Mouse (Mus musculus): ENCODE results near the gene Slc2a4. TPM values are rescaled to one million over a fixed set of nuclear protein-coding genes. Genes with fewer than 3 reads are reported as not detected.
"Not testable (repeated sequence)": the region's sequence is repeated elsewhere in the genome, so short reads cannot be mapped to it uniquely, and the experiment has no call there.

Gene Slc2a4
- polyA plus RNA-seq, 1 experiment from 2014 or later: 3.3 TPM

- peak overlapping the region; percentile 41 for H3K4me2 ChIP-seq
- H3K27ac ChIP-seq: no peak overlapping the region
- WGBS: 42% methylated on average over 17 of the region's 17 CpGs
- peaks cover 20% of the 10 kb centered on the region; the same call in 1 of the 2 replicates for H3K36me3 ChIP-seq (replicated peaks)
- peaks cover 12% of the 10 kb centered on the region for H3K4me1 ChIP-seq
- peak overlapping the region; percentile 26 for H3K4me3 ChIP-seq
- no peak for ATAC-seq (replicated peaks)
- no peaks in the 10 kb centered on the region for H3K9me3 ChIP-seq
- H3K27me3 ChIP-seq (replicated peaks): peaks cover 66% of the 10 kb centered on the region
- no peak overlapping the region for H3K9ac ChIP-seq
These were observed 19.0 kb upstream of the Slc2a4 start for GRCm38 (mm10) chr11:69966860-69967517.

DNA sequence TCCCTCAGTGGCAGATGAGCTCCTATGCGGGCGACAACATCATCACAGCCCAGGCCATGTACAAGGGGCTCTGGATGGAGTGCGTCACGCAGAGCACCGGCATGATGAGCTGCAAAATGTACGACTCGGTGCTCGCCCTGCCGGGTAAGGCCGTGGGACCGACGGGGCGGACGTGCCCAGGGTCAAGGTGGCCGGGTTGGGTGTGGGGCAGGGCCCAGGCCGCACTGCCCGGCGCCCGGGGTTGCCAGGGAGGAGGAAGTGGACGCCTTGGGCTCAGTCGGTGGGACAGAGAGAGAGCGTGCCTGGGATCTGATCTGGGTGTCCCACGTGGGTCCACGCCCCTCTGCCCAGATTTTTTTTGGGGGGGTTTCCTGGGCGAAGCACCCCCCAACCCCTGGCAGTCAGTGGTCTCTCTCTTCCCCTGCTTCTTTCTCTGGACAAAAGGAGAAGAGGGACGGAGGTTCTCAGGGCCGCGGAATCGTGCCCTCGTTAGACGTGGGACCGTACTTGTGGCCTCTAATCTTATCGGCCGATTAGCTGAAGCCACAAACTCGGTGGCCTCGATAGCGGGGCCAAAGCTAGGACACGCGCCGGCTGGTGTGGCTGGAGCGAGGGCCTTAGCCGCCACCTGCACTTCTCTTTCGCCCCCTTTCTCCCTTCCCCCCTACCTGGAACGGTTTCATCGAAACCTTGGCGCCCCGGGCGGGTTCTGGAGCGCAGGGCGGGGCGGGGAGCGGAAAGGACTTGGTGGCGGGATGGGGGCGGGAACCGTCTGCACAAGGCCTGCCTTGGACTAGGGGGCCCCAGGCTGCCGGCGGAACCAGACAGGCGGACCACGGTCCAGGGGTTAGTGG is 18.2 kb upstream of the Slc2a4 start:
- ATAC-seq (replicated peaks): 0 out of 2 replicates have a peak, but pooled peaks have one; percentile 14
- Histone ChIP-seq H3K9me3 (no peaks in the 10 kb centered on the region), H3K4me3 (peak overlapping the region; percentile 26), H3K36me3 (replicated peaks) (peaks cover 20% of the 10 kb centered on the region; the same call in 1 of the 2 replicates), H3K9ac (no peak overlapping the region), H3K27ac (no peak overlapping the region), H3K4me1 (peaks cover 12% of the 10 kb centered on the region), H3K4me2 (peak overlapping the region; percentile 41), H3K27me3 (replicated peaks) (peaks cover 71% of the 10 kb centered on the region)
- 1% methylated on average over 57 of the region's 59 CpGs for WGBS

DNA sequence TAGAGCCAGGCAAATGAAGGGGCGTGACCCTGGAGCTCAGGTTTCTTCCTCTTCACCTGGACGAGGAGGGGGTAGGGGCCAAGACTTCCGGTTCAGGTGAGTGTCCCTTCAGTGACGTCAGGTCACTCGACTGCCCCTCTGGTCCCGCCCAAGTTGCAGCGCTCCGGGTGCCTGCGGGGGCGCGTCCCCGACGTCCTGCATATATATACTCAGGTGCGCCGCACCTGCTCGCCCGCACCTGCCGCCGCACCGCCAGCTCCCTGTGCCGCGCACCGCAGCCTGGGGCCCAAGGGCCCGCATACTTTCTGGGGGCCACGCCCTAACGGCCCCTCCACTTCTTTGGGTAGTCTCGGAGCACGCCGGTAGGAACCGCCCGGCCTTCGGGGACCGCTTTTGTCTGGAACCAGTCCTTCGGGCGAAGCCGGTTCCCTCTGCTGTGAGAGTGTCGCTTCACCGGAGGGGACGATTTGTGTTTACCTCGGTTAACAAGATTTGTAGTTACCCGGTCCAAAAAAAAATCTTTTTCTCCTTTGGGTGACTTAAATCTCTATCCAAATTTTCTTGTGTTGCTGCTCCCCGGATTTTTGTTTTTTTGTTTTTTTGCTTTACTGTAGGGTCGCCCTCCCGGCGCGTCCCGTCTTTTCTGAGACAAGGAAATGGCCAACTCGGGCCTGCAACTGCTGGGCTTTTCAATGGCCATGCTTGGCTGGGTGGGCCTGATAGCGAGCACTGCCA is 17.4 kb upstream of the Slc2a4 start:
- Histone ChIP-seq H3K4me1 (peaks cover 12% of the 10 kb centered on the region), H3K27ac (no peak overlapping the region), H3K9me3 (no peaks in the 10 kb centered on the region), H3K9ac (no peak overlapping the region), H3K36me3 (replicated peaks) (peaks cover 20% of the 10 kb centered on the region; the same call in 1 of the 2 replicates), H3K4me3 (0 out of 2 replicates have a peak overlapping the region, but pooled peaks have one; percentile 11), H3K27me3 (replicated peaks) (peaks cover 75% of the 10 kb centered on the region), H3K4me2 (peak overlapping the region; percentile 41)
- ATAC-seq (replicated peaks): no peak
- 3% methylated on average over 49 of the region's 49 CpGs for WGBS

DNA sequence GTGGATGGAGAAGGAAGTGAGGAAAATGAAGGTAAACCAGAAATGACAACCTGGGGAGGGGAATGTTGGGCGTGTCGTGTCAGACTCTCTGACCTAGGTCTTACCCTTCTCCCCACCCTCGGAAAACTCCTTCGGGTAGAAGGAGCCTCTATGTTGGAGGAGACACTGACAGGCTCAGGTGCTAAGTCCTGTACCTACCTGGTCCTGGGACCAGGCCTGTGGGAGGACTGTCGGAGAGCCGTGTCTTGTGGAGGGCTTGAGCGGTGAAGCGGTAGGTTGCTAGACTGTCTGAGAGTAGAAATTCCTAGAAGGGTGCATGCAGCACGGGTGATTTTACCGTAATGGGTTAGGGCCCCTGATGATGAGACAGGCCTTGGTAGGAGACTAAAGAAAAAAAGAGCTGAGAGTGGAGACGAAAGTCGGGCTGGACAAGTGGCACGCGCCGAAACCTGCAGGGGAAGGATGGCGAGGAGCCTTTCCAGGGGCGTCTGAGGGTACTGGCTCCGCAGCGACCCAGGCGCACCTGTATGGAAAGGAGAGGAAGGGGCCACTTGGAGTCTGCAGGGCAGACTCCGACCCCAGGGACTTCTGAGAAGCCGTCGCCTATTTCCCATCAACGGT is 16.8 kb upstream of the Slc2a4 start, which contains the start of gene Cldn7:
Cldn7 (plus strand) TSS at position 130 of the 621 bp plus-strand sequence.
- no peak within 1 kb of the TSS for H3K27ac ChIP-seq
- peak within 1 kb of the TSS; percentile 29 for H3K4me2 ChIP-seq
- H3K27me3 ChIP-seq (replicated peaks): peaks cover 75% of the 10 kb centered on the region
- 0 out of 2 replicates have a peak within 1 kb of the TSS, but pooled peaks have one; percentile 11 for H3K4me3 ChIP-seq
- H3K9ac ChIP-seq: no peak within 1 kb of the TSS
- H3K4me1 ChIP-seq: peaks cover 12% of the 10 kb centered on the region
- WGBS: 14% methylated on average over 24 of the region's 24 CpGs
- 0 out of 2 replicates have a peak, but pooled peaks cover 15% of the 10 kb centered on the region for H3K36me3 ChIP-seq (replicated peaks)
- ATAC-seq (replicated peaks): no peak
- H3K9me3 ChIP-seq: no peaks in the 10 kb centered on the region

- Histone ChIP-seq H3K36me3 (replicated peaks) (no peaks in the 10 kb centered on the region), H3K4me2 (no peak overlapping the region), H3K27ac (no peak overlapping the region), H3K4me1 (peaks cover 12% of the 10 kb centered on the region), H3K27me3 (replicated peaks) (peaks cover 60% of the 10 kb centered on the region), H3K9ac (no peak overlapping the region), H3K4me3 (no peak overlapping the region), H3K9me3 (no peaks in the 10 kb centered on the region)
- 56% methylated on average over 5 of the region's 5 CpGs for WGBS
- ATAC-seq (replicated peaks): no peak
These were observed 13.9 kb upstream of the Slc2a4 start for GRCm38 (mm10) chr11:69961841-69962240.

DNA sequence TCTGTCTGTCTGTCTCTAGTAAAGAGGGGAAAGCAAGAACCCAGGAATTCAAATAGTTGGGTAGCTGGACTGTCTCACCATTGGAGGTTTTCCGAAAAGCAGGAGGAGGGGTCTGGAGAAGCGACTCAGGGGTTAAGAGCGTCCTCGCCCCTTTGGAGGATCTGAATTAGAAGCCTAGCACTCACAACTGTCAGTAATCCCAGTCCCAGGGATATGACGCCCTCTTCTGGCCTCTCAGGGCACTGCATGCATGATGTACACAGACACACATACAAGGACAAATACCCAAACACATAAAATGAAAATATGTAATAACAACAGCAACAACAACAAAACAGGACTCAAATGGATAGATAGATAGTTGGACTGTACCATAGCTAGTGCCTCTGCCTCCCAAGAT is 12.6 kb upstream of the Slc2a4 start:
- no peak overlapping the region for H3K27ac ChIP-seq
- no peak overlapping the region for H3K9ac ChIP-seq
- peaks cover 53% of the 10 kb centered on the region for H3K27me3 ChIP-seq (replicated peaks)
- no peak overlapping the region for H3K4me3 ChIP-seq
- H3K4me1 ChIP-seq: peaks cover 4% of the 10 kb centered on the region
- no peaks in the 10 kb centered on the region for H3K36me3 ChIP-seq (replicated peaks)
- WGBS: 28% methylated on average over 5 of the region's 5 CpGs
- no peak for ATAC-seq (replicated peaks)
- no peak overlapping the region for H3K4me2 ChIP-seq
- H3K9me3 ChIP-seq: no peaks in the 10 kb centered on the region

DNA sequence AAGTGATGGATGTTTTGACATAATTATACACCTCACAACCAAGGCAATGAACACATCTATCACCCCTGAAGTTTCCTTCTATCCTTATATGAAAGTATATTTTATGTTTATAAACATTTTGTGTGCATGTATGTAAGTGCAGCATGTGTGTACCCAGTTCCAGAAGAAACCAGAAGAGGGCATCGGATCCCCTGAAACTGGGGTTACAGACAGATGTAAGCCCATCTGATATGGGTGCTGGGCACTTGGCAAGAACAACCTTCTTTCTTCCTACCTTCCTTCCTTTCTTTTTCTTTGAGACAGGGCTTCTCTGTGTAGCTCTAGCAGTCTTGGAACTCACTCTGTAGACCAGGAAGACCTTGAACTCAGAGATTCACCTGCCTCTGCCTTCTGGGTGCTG is 8.2 kb upstream of the Slc2a4 start:
- WGBS: 85% methylated on average over 1 of the region's 1 CpGs
- Histone ChIP-seq H3K36me3 (replicated peaks) (no peaks in the 10 kb centered on the region), H3K27me3 (replicated peaks) (peaks cover 15% of the 10 kb centered on the region; the same call in 1 of the 2 replicates), H3K4me3 (no peak overlapping the region), H3K4me2 (no peak overlapping the region), H3K9me3 (no peaks in the 10 kb centered on the region), H3K4me1 (no peaks in the 10 kb centered on the region), H3K27ac (no peak overlapping the region), H3K9ac (no peak overlapping the region)
- ATAC-seq (replicated peaks): no peak

GRCm38 (mm10) chr11:69955618-69956017 is 7.6 kb upstream of the Slc2a4 start:
- not testable (repeated sequence) for H3K9ac ChIP-seq; H3K4me3 ChIP-seq; H3K9me3 ChIP-seq; H3K36me3 ChIP-seq (replicated peaks); H3K27ac ChIP-seq; H3K4me1 ChIP-seq; ATAC-seq (replicated peaks); H3K4me2 ChIP-seq
- WGBS: 79% methylated on average over 4 of the region's 4 CpGs
- H3K27me3 ChIP-seq (replicated peaks): 0 out of 2 replicates have a peak, but pooled peaks cover 12% of the 10 kb centered on the region

DNA sequence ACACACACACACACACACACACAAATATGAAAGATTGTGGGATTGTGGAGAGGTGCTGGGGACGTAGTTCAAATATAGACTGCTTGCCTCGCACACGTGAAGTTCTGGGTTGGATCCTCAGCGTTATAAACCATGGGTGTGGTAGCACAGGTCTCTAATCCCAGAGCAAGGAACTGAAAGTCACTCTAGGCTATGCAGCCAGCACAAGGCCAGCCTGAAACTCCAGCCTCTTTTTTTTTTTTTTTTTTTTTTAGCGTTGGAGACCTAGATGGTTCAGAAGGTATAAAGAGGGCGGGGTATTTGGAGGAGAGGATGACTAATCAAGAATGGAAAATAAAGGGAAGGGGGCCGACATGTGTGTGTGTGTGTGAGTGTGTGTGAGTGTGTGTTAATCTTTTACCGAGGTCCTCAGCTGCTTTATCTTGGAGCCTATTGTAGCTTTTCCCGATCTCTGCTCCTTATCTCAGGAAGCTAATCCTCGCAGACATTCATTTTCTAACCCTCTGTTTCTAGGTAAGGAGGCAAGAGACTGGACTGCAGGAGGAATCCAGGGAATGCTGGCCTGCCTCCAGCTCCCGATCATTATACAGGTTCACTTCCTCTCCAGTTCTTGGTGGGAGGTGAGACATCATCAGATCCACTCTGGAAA is 5.4 kb upstream of the Slc2a4 start:
- H3K4me3 ChIP-seq: no peak overlapping the region
- H3K9me3 ChIP-seq: no peaks in the 10 kb centered on the region
- no peak overlapping the region for H3K27ac ChIP-seq
- H3K4me1 ChIP-seq: peaks cover 4% of the 10 kb centered on the region
- no peaks in the 10 kb centered on the region for H3K36me3 ChIP-seq (replicated peaks)
- no peak overlapping the region for H3K9ac ChIP-seq
- 64% methylated on average over 11 of the region's 11 CpGs for WGBS
- 0 out of 2 replicates have a peak, but pooled peaks cover 13% of the 10 kb centered on the region for H3K27me3 ChIP-seq (replicated peaks)
- no peak overlapping the region for H3K4me2 ChIP-seq
- ATAC-seq (replicated peaks): no peak

- Histone ChIP-seq H3K4me3 (no peak overlapping the region), H3K27ac (no peak overlapping the region), H3K9ac (no peak overlapping the region), H3K27me3 (replicated peaks) (0 out of 2 replicates have a peak, but pooled peaks cover 13% of the 10 kb centered on the region), H3K9me3 (no peaks in the 10 kb centered on the region), H3K4me1 (peaks cover 15% of the 10 kb centered on the region), H3K4me2 (no peak overlapping the region), H3K36me3 (replicated peaks) (no peaks in the 10 kb centered on the region)
- WGBS: 50% methylated on average over 1 of the region's 1 CpGs
- no peak for ATAC-seq (replicated peaks)
These were observed 4.3 kb upstream of the Slc2a4 start for GRCm38 (mm10) chr11:69952274-69952673.

- Histone ChIP-seq H3K9me3 (no peaks in the 10 kb centered on the region), H3K4me1 (peaks cover 16% of the 10 kb centered on the region), H3K36me3 (replicated peaks) (no peaks in the 10 kb centered on the region), H3K4me2 (no peak overlapping the region), H3K27me3 (replicated peaks) (0 out of 2 replicates have a peak, but pooled peaks cover 7% of the 10 kb centered on the region), H3K9ac (no peak overlapping the region), H3K27ac (no peak overlapping the region), H3K4me3 (no peak overlapping the region)
- no peak for ATAC-seq (replicated peaks)
- 41% methylated on average over 4 of the region's 4 CpGs for WGBS
These were observed 2.9 kb upstream of the Slc2a4 start for GRCm38 (mm10) chr11:69950807-69951459.
